Mouse (Mus musculus): Measurements from ENCODE around the gene Rnpep.
A peak's percentile ranks its signal among the peaks of the same experiment; 100 is the strongest.

The Rnpep gene

GRCm38 (mm10) chr1:135283826-135284291, at the start of gene Rnpep:
Gene Rnpep, minus strand, starts transcription at chr1:135284084.
- peak; percentile 32 for DNase-seq (ENCODE audit: low read depth)

DNA sequence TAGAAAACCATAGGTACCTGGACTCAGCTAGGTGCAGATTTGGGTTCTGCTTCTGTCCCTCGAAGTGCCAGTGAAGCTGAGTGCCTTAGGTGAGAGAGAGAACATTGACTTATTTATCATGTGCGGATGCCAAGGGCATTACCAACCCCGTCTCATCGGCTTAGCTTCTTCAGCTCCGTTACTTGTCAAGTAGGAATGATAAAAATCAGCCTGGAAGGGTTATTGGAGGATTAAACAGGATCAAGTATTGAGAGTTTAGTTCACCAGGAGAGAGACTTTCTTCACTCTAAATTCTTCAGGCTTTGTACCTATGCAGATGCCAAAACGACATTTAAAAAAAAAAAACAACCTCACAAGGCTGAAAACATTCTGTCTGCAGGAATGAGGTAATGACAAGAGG, 46.7 kb upstream of the Rnpep start:
- DNase-seq (ENCODE audit: low read depth): no peak

DNA sequence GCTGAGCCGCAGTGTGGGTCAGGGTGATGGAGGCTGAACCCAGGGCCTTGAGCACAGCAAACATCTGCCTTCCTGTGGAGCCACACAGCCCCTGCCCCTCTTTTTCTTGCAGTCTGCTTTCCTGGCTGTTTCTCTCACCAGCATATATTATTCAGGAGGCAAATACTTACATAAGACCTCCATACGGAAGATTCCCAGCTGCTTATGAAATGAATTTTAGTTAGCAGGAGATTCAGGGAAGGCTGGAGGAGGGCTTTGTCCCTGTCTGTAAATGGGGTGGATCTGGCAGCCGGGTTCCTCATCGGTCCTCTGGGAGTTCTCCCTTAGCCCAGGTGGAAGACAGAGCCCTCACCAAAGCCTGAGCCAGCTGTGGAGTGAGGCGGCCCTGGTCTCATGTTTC, 44.5 kb upstream of the Rnpep start:
- no peak for DNase-seq (ENCODE audit: low read depth)

DNA sequence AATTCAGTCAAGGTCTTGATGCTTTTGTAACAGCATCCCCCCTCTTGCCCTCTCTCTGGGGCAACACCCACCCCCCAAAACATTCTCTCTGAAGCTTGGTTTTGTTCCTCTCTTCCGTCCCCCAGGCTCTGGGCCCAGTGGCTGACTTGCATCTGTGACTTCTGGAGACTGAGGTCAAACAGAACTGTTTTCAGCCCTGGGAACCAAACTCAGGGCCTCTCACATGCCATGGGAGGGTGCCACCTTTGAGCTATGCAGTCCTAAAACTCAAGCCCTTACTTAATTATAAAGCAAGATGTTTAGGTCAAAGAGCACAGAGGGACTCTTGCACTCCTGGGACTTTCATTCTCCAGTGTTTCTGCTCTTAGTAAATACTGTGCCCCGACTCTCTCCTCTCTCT, 42.0 kb upstream of the Rnpep start:
- DNase-seq (ENCODE audit: low read depth): no peak

GRCm38 (mm10) chr1:135324571-135324970, 40.7 kb upstream of the Rnpep start, which contains the start of gene Lmod1:
Gene Lmod1, plus strand, starts transcription at chr1:135324807.
- DNase-seq (ENCODE audit: low read depth): no peak

DNA sequence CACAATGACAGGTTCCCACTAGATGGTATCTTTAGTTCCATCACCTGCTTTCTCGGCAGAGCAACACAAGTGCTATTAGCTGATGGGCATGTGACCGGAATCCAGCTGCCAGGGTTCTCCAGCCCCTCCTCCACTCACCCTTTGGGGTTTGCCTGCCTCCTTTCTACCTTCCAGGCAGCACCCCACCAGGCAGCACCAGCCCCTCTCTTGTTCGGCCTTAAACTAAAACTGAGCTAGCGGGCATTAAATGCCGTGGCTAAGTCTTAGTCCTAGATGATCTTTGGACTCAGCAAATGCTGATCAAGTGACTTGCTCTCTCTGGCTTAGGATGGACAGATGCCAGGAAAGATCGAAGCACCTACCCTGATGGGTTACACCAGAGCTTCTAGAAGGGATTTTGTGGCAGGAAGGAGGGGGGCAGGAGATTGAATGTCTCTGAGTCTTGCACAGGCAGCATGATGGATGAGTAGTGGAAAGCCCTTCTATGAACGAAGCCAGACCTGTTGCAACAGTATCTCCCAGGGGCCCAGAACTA, 39.5 kb upstream of the Rnpep start:
- no peak for DNase-seq (ENCODE audit: low read depth)

GRCm38 (mm10) chr1:135313284-135314031, 29.6 kb upstream of the Rnpep start, which contains the start of gene Timm17a:
Gene Timm17a, minus strand, starts transcription at chr1:135313778.
- DNase-seq (ENCODE audit: low read depth): peak; percentile 91

GRCm38 (mm10) chr1:135312201-135312600, 28.3 kb upstream of the Rnpep start:
- DNase-seq (ENCODE audit: low read depth): no peak

GRCm38 (mm10) chr1:135311356-135311755, 27.5 kb upstream of the Rnpep start:
- no peak for DNase-seq (ENCODE audit: low read depth)

DNA sequence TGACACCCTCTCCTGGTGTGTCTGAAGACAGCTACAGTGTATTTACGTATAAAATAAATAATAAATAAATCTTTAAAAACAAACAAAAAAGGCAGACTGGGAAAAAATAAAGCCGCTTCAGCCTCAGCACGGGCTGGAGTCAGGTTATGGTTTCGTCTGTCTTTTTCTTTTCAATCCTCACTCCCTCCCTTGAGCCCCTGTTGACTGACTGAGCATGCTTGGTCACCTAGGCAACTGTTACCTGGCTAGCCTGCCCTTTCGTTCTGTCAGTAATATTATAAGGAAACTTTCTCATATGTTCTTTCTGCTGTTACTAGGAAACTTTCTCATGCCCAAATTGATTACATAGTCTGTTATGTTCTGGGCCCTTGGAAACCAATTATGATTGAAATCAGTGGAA, 7.0 kb upstream of the Rnpep start:
- no peak for DNase-seq (ENCODE audit: low read depth)

DNA sequence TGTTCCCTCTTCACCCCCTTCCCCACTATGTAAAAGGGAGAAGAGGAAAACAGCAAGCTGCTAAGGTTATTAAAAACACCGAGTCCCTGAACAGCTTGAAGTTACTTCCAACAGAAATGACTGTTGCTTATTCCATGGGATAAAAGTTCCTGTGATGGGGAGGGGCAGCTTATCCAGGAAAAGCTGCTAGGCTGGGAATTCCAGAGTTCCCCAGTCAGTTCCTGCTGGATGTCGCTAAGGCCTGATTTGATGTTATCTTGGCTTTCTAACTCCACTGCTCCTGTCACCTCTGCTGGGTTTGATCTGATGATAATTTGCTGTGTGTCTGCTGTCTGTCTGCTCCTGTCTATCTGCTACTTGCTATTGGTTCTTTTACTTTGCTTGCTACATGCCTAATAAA, 2.4 kb upstream of the Rnpep start:
- no peak for DNase-seq (ENCODE audit: low read depth)

DNA sequence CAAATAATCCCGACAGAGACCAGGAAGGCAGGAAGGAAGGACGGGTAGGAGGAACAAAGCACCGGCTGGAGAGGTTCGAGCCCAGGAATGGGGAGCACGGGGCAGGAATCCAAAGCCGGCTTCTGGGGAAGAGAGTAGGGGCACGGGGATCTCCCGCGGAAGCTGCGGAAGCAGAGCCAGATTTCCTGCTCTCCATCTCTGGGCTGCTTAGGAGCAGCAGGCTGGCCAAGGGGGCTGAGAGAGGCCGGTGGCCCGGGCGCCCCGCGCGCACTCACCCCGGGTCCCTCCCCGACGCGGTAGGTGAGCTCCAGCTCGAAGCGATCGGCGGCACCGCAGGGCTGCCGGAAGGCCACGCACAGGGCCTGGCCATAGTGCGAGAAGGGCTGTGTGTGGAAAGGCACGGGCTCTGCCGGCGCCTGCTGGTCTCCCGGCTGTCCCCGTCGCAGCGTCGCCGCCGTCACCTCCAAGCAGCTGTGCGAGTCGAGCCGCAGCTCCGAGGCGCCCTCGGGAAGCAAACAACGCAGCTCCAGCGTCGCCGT, 528 bp downstream of the Rnpep start:
- no peak for DNase-seq (ENCODE audit: low read depth)

- no peak for DNase-seq (ENCODE audit: low read depth)
Observed at GRCm38 (mm10) chr1:135282536-135283286, 1.2 kb downstream of the Rnpep start.

DNA sequence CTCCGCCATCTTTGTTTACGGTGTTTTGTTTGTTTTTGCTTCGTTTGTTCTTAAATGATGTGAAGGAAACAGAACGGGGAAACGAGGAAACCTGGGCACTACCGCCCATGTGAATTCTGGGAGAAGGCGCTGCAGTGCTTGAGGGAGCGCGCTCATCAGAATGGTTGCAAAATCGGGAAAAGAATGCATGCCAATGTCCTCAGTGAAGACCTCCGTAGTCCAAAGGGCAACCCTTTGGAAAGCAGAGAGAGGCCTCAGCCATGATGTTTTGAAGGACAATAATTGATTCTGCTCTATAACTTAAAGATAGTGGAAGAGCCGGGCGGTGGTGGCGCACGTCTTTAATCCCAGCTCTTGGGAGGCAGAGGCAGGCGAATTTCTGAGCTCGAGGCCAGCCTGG, 2.0 kb downstream of the Rnpep start:
- no peak for DNase-seq (ENCODE audit: low read depth)

DNA sequence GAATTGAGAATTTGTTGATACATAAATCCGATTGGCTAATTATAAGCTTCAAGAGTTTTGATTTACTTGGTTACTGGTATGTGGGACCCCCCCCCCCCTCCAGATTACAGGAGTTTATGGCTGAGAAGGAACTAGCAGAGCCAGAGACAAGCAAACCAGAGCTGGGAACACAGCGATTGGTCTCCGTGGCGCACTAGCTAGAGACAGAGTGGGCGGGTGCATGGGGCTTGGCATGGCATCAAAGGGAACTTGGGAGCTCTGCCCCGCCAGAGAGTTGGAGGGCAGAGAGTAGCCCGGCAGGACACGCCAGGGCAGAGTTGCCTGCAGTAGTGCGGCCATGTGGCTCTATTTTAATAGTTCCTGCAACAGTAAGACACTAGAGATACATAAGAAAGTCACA, 3.2 kb downstream of the Rnpep start:
- DNase-seq (ENCODE audit: low read depth): no peak

- DNase-seq (ENCODE audit: low read depth): no peak
Observed at GRCm38 (mm10) chr1:135271371-135271770, 12.5 kb downstream of the Rnpep start.

DNA sequence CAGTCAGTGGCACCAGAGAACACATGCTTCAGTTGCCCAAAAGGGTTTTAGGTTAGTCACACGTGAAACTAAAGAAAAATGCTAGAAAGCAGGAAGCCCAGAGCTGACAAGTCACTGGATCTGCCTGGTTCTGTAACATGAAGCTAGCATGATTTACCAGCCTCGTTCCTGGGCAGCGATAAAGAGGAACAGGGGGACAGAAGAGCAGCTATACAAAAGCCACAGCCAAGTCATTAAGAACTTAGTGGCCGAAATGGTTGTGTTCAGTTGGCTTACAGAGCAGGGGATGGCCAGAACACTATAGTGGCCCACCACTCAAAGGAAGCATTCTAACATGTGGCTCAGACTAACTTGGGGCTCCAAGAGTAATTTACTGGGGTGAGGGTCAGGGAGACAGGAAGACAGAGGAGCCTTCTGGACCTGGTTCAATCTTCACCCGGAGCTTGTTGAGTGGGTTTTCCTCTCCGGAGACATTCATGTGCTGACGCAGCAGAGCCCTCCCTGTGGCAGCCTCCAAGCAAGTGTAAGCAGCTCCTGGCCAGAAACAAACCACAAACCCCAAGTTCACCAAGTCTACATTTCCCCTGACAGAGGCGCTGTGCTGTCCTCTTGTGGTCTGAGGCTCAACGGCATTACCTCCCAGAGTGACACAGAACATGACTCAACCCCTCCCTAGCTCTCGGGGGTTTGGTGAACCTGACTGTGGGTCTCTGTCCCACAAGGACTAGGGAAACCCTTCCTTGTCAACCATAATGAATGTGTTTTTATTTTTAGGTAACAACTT, 16.0 kb downstream of the Rnpep start:
- no peak for DNase-seq (ENCODE audit: low read depth)

DNA sequence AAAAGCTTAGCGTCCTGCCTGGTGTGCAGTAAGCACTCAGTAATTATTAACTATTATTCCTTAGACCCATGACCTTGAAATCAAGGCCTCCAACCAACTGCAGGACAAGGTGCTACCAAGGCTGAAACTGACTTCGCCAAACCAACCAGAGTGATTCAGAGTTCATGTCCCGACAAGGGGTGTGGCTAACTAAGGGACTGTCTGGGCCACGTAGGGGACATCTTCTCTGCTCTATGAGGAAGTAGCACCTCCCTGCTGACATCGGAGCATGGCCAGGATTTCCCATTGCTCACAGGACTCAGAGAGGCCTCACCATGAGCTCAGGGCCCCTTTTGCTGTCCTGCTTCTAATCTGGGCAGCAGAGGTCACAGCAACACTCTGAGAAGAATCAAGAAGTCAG, 18.1 kb downstream of the Rnpep start:
- no peak for DNase-seq (ENCODE audit: low read depth)

GRCm38 (mm10) chr1:135263316-135263715, 20.6 kb downstream of the Rnpep start:
- DNase-seq (ENCODE audit: low read depth): no peak

- DNase-seq (ENCODE audit: low read depth): no peak
Observed at GRCm38 (mm10) chr1:135262329-135262728, 21.6 kb downstream of the Rnpep start.

DNA sequence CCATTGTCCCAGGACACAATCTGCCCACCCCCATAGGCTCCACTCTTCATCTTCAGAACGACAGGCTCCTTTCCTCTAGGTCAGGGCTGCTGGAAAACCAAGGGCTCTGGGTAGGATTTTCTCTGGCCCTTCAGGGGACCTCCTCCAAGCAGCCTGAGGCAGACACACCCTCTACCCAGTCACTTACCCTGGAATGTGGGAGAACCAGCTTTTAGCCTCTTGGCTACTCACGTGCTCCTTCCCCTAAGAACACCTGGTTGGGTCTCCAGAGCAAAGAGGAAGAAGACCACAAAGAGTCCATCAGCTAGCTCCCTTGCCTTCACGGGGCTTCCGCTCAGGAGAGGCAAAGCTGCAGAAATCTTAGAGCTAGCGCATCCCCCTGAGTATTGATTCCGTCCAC, 23.0 kb downstream of the Rnpep start:
- no peak for DNase-seq (ENCODE audit: low read depth)

DNA sequence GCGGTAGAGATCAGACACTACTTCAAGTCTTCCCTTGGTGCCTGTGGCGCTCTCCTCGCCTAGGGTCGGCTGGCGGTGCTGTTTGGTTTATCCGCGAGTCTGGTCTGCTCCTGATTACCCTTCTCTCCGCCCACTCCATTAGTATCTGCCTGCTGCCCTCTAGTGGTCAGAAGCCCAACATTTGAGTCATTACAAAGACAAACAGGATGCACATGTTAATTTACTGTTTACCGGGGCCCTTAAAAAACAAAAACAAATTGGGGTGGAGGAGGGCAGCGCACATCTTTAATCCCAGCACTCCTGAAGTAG, 24.8 kb downstream of the Rnpep start:
- peak; percentile 85 for DNase-seq (ENCODE audit: low read depth)
